Mouse (Mus musculus) MEL (cell line): ENCODE measurements at regions not wholly inside any gene's neighbourhood (a gene's known extent, or its start where the extent isn't known, plus 50 kb on each side); places are given as distances from the start of the nearest gene placed in this dataset.

Experiments
- DNase-seq: peaks from one replicate; pipeline ENCODE4 v3.0.0; 2011; ENCODE audit warnings: low read depth, low spot score
- H3K27ac ChIP-seq: 2 replicates; pipeline ENCODE4 v1.5.1; 2012; ENCODE audit warnings: low read depth, mild to moderate bottlenecking, control low read depth, low read length, moderate library complexity; ENCODE audit not compliant: control insufficient read depth
- H3K27me3 ChIP-seq, 2 experiments: fragments of 150-350 bp in 1 of 2; sonication (generic) in 1 of 2; 2 replicates each; pipeline ENCODE4 v1.6.1; 2012; ENCODE audit warnings: low read length in 2 of 2, mild to moderate bottlenecking in 2 of 2, improper control_type of control experiment in 1 of 2, moderate library complexity in 1 of 2; ENCODE audit not compliant: insufficient read depth in 2 of 2, control insufficient read depth in 1 of 2
- H3K36me3 ChIP-seq, 2 experiments: 2 replicates each; pipeline ENCODE4 v1.6.1; 2012 to 2014; ENCODE audit warnings: low read length in 2 of 2, improper control_type of control experiment in 1 of 2, inconsistent platforms in 1 of 2, mild to moderate bottlenecking in 1 of 2; ENCODE audit not compliant: insufficient read depth in 2 of 2, control insufficient read depth in 1 of 2
- H3K4me1 ChIP-seq, 2 experiments: fragments of 150-350 bp in 1 of 2; sonication (generic) in 1 of 2; 2 replicates each; pipeline ENCODE4 v1.6.1; 2012; ENCODE audit warnings: low read length in 2 of 2, improper control_type of control experiment in 1 of 2, mild to moderate bottlenecking in 1 of 2; ENCODE audit not compliant: insufficient read depth in 2 of 2, control insufficient read depth in 1 of 2
- H3K4me3 ChIP-seq, 2 experiments: fragments of 150-350 bp in 1 of 2; sonication (generic) in 1 of 2; 2 replicates each; pipeline ENCODE4 v1.5.1; 2012; ENCODE audit warnings: low read depth in 2 of 2, low read length in 2 of 2, mild to moderate bottlenecking in 2 of 2, moderate library complexity in 2 of 2, control low read depth in 1 of 2, improper control_type of control experiment in 1 of 2; ENCODE audit not compliant: control insufficient read depth in 1 of 2, insufficient read depth in 1 of 2
- H3K79me2 ChIP-seq: 2 replicates; pipeline ENCODE4 v1.6.1; 2012; ENCODE audit warnings: mild to moderate bottlenecking, low read length, moderate library complexity; ENCODE audit not compliant: control insufficient read depth, poor library complexity, insufficient read depth
- H3K9ac ChIP-seq: 2 replicates; pipeline ENCODE4 v1.6.1; 2012; ENCODE audit warnings: low read depth, mild to moderate bottlenecking, control low read depth, low read length, moderate library complexity; ENCODE audit not compliant: control insufficient read depth, poor library complexity, severe bottlenecking
- H3K9me3 ChIP-seq: fragments of 150-350 bp; sonication (generic); replicated peaks from 2 replicates; pipeline ENCODE4 v1.6.1; 2012; ENCODE audit warnings: mild to moderate bottlenecking, low read length, improper control_type of control experiment, moderate library complexity; ENCODE audit not compliant: insufficient read depth
- ELF1 ChIP-seq: IDR thresholded peaks from 2 replicates; pipeline ENCODE4 v1.6.1; 2014; ENCODE audit warnings: low read depth, mild to moderate bottlenecking, inconsistent platforms, low read length, improper control_type of control experiment, moderate library complexity
- EP300 ChIP-seq, 2 experiments: IDR thresholded peaks; 2 replicates each; pipeline ENCODE4 v1.6.1; 2011; ENCODE audit warnings: improper control_type of control experiment in 2 of 2, low read length in 2 of 2, low read depth in 1 of 2, mild to moderate bottlenecking in 1 of 2
- GABPA ChIP-seq: IDR thresholded peaks from 2 replicates; pipeline ENCODE4 v1.6.1; 2012; ENCODE audit warnings: low read depth, mild to moderate bottlenecking, inconsistent platforms, low read length, improper control_type of control experiment, moderate library complexity
- GATA1 ChIP-seq: IDR thresholded peaks from 2 replicates; pipeline ENCODE4 v1.6.1; 2011; ENCODE audit warnings: low read depth, low read length, improper control_type of control experiment
- HCFC1 ChIP-seq: IDR thresholded peaks from 2 replicates; pipeline ENCODE4 v1.6.1; 2012; ENCODE audit warnings: low read depth, mild to moderate bottlenecking, inconsistent platforms, low read length, improper control_type of control experiment, moderate library complexity
- MAX ChIP-seq: IDR thresholded peaks from 2 replicates; pipeline ENCODE4 v1.6.1; 2011; ENCODE audit warnings: low read length, improper control_type of control experiment
- MAZ ChIP-seq: IDR thresholded peaks from 2 replicates; pipeline ENCODE4 v1.6.1; 2012; ENCODE audit warnings: low read depth, mild to moderate bottlenecking, inconsistent platforms, low read length, improper control_type of control experiment
- MXI1 ChIP-seq: IDR thresholded peaks from 2 replicates; pipeline ENCODE4 v1.6.1; 2011; ENCODE audit warnings: mild to moderate bottlenecking, low read depth, low read length, improper control_type of control experiment
- MYB ChIP-seq: IDR thresholded peaks from 2 replicates; pipeline ENCODE4 v1.6.1; 2011; ENCODE audit warnings: mild to moderate bottlenecking, low read depth, low read length, improper control_type of control experiment
- NELFE ChIP-seq: IDR thresholded peaks from 2 replicates; pipeline ENCODE4 v1.6.1; 2011; ENCODE audit warnings: low read depth, low read length, improper control_type of control experiment
- POLR2AphosphoS5 ChIP-seq: IDR thresholded peaks from 2 replicates; pipeline ENCODE4 v1.6.1; 2012; ENCODE audit warnings: low read depth, borderline replicate concordance, mild to moderate bottlenecking, inconsistent platforms, low read length, moderate library complexity, mixed read lengths
- RCOR1 ChIP-seq: IDR thresholded peaks from 2 replicates; pipeline ENCODE4 v1.6.1; 2012; ENCODE audit warnings: low read depth, mild to moderate bottlenecking, inconsistent platforms, low read length, improper control_type of control experiment
- USF1 ChIP-seq: IDR thresholded peaks from 2 replicates; pipeline ENCODE4 v1.6.1; 2014; ENCODE audit warnings: low read depth, mild to moderate bottlenecking, inconsistent platforms, low read length, improper control_type of control experiment, moderate library complexity
- ZKSCAN1 ChIP-seq: IDR thresholded peaks from 2 replicates; pipeline ENCODE4 v1.6.1; 2012; ENCODE audit warnings: low read depth, mild to moderate bottlenecking, inconsistent platforms, low read length, improper control_type of control experiment, moderate library complexity
- ZNF384 ChIP-seq: IDR thresholded peaks from 2 replicates; pipeline ENCODE4 v1.6.1; 2012; ENCODE audit warnings: low read depth, mild to moderate bottlenecking, inconsistent platforms, low read length, improper control_type of control experiment

DNA sequence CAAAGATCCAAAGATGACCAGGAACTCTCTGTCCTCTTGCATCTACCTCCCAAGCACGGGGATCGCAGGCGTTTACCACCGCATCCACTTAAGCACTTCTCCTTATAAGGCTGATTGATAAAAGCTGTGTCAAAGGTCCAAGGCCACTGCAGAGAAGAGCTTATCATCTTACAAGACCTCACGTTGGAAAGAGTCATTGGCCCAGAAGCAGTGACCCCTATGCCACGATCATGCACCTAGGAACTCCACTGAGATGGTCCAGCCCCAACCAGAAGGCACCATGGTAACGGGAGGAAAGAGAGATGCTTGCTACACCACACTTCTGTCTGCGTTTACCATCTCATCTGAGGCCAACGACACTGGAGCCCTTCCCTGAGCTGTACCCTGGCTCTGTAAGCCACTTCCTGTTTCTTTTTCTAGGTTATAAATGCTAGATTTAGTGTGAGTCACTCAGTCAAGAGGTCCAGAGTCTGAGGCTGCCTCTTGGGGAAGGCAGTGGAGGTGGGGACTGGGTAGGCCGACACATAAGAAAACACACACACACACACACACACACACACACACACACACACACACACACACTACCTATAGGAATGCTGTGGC is 66.4 kb downstream of the Vcpkmt start:
- H3K9me3 ChIP-seq = no peaks in the 10 kb centered on the region
- no peak overlapping the region for H3K27ac ChIP-seq
- H3K4me1 ChIP-seq = peaks cover 9 to 21% of the 10 kb centered on the region in 2 experiments; a peak in 3 of 4 replicates
- H3K27me3 ChIP-seq = no peaks in the 10 kb centered on the region
- H3K36me3 ChIP-seq = peaks cover 0 to 9% of the 10 kb centered on the region in 2 experiments; a peak in 2 of 4 replicates
- TF ChIP-seq ELF1 (peak; percentile 76), GATA1 (no peak), MAX (no peak)
- DNase-seq = peak; percentile 81
- no peaks in the 10 kb centered on the region for H3K79me2 ChIP-seq
- H3K4me3 ChIP-seq = peak overlapping the region in 1 of 2 experiments; percentile 37; a peak in 2 of 4 replicates
- H3K9ac ChIP-seq = no peak overlapping the region

DNA sequence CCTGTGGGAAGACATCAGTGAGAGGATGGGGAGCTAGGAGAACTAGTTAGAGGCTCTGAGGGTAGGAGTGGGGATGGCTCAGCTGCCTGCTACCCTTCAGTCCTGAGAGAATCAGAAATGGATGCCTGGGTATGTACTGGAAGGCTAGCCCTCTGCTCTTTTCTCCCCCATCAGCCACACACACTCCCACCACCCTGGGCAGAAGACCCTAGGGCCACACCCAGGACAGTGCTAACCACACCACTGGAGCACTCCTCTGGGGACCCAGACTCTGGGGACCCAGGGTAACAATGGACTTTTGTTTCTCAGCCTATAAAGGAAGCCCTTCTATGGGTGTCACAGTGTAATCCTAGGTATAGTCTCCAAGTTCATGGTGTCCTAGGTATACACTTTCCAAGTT is 67.0 kb downstream of the Vcpkmt start:
- no peak for DNase-seq
- no peaks in the 10 kb centered on the region for H3K27me3 ChIP-seq
- TF ChIP-seq GABPA (no peak), ZKSCAN1 (no peak), HCFC1 (no peak), NELFE (no peak)
- TF ChIP-seq, all 39 proteins: peak for 0
- H3K27ac ChIP-seq = no peak overlapping the region
- H3K9ac ChIP-seq = no peak overlapping the region
- peaks cover 9 to 21% of the 10 kb centered on the region in 2 experiments; a peak in 3 of 4 replicates for H3K4me1 ChIP-seq
- H3K79me2 ChIP-seq = no peaks in the 10 kb centered on the region
- no peaks in the 10 kb centered on the region for H3K9me3 ChIP-seq
- no peak overlapping the region for H3K4me3 ChIP-seq
- peaks cover 0 to 9% of the 10 kb centered on the region in 2 experiments; a peak in 2 of 4 replicates for H3K36me3 ChIP-seq

DNA sequence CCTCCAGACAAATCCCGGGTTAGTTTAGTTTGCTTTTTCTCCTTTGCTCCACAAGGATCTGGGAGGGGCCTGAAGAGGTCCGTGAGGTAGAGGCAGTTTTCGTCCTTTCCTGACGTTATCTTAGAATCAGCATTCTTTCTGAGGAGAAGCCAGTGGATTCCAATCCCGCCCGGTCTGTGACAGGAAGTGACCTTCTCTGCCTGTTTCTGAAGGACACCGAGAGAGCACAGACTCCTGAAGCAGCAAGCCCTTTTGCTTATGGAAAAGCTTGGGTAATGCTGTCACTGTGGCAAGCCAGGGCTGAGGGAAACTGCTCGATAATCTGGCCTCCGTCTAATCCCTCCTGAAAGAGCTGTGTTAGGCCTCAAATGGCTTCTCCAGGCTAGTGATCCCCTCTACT is 67.7 kb downstream of the Vcpkmt start:
- H3K9ac ChIP-seq = no peak overlapping the region
- TF ChIP-seq RCOR1 = no peak
- no peak for TF ChIP-seq POLR2AphosphoS5
- no peak for TF ChIP-seq EP300 (IDR thresholded peaks at IDR 0.05; ENCODE audit: low read depth in 1 of 2, low read length in 2 of 2)
- TF ChIP-seq MXI1 = no peak
- no peak for TF ChIP-seq USF1
- no peak for TF ChIP-seq GABPA
- no peak for TF ChIP-seq MAZ
- TF ChIP-seq ELF1 = no peak
- TF ChIP-seq ZNF384 = no peak
- no peak for TF ChIP-seq MYB
- no peaks in the 10 kb centered on the region for H3K9me3 ChIP-seq
- H3K79me2 ChIP-seq = no peaks in the 10 kb centered on the region
- no peaks in the 10 kb centered on the region for H3K27me3 ChIP-seq
- H3K4me3 ChIP-seq = no peak overlapping the region
- peaks cover 8 to 21% of the 10 kb centered on the region in 2 experiments; a peak in 3 of 4 replicates for H3K4me1 ChIP-seq
- no peak for DNase-seq
- peaks cover 0 to 7% of the 10 kb centered on the region in 2 experiments; a peak in 2 of 4 replicates for H3K36me3 ChIP-seq
- no peak overlapping the region for H3K27ac ChIP-seq
